Mouse (Mus musculus) thymus, postnatal 0 days (tissue): Measurements from ENCODE around the gene Napsa. TPM values are rescaled to one million over a fixed set of nuclear protein-coding genes. Genes with fewer than 3 reads are reported as not detected.

Experiments
- DNase-seq: peaks from one replicate; pipeline ENCODE4 v3.0.0-alpha.2; 2015; ENCODE audit warnings: low spot score
- microRNA-seq: library from miRNA; unstranded; fragments of <30 nt; microRNA quantifications from one replicate; pipeline ENCODE4, GENCODE M21; 2016; ENCODE audit warnings: borderline number of aligned reads
- polyA plus RNA-seq: library from polyadenylated mRNA; unstranded; fragments of >200 nt; fragmentation: Nextera tagmentation; extraction: Ambion mirVana; gene quantifications from 2 replicates; pipeline ENCODE4 v1.2.1, GENCODE M21; 2015

Napsa gene
- polyA plus RNA-seq, 1 experiment from 2014 or later = 11.1 TPM

GRCm38 (mm10) chr7:44625241-44626067 is 53.3 kb downstream of the Napsa start:
- DNase-seq = no peak

GRCm38 (mm10) chr7:44626068-44626385 is 53.8 kb downstream of the Napsa start:
- DNase-seq = no peak

DNA sequence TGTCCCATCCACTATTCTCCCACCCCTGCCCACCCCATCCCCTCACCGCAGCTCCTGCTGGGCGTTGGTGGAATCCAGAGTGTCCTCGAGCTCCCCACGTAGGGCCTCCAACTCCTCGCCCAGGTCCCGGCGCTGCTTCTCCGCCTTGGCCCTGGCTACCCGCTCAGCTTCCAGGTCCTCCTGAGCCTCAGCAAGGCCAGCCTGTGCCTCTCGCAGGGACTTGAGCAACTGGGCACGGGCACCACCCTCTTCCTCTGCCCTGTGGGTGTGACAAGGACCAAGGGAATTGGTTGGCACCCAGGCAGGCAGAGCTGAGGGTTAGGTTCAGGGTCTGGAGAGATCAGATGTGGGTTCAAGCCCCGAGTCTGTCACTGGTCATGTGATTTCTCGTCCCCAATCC is 54.8 kb downstream of the Napsa start:
- no peak for DNase-seq

- DNase-seq = no peak
Observed at GRCm38 (mm10) chr7:44628402-44629034, 56.3 kb downstream of the Napsa start.

DNA sequence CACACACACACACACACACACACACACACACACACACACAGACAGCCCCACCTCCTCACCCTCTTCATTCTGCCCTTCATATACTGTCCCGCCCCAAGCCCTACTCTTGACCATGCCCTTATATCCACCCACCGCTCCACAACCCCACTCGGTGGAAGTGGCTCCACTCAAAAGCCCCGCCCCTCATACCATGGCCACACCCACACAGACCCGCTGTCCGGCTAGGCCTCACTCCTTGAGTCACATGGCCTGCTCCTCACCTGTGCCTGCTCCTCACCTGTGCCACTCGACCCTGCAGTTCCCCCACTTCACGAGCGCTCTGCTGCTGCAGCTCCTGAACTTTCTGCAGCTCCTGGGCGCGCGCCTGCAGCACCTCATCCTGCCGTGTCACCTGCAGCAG is 58.3 kb downstream of the Napsa start:
- no peak for DNase-seq

DNA sequence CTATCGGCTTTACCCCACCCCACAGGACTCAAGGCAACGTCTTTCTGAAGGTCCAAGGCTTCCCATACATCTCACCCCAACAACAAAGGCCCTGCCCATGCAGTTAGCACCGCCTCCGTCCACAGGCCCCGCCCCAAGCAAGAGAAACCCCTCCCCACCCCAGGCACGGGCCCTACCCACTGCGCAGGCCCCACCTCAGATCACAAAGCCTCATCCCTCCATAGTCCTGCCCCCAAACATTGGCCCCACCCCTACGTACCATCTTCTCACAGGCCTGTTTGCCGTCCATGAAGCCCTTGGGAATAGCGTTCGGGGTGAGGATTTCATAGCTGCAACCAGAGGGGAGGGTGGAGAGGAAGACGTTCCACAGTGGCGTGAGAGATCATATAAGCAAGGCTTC is 60.5 kb downstream of the Napsa start:
- DNase-seq = no peak

DNA sequence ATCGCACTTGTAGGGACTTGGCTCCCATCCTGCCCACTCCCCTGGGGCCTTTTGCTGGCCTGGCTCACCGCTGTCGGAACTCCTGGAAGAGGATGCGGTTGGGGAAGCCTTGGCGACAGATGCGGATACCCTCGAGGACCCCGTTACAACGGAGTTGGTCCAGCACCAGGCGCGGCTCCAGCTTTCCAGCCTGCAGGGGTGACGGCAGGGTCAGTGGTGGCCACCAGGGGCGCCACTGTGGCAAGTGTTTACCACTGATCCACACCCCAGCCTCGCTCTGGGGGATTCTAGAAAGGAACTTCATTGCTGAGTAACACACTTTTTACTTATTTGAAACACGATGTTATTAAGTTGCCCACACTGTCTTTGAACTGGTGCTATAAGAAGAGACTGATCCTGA is 61.2 kb downstream of the Napsa start:
- DNase-seq = no peak

Small RNA genes lying within 50 kb of the gene (microRNA-seq; reads per million reads assigned to microRNA genes)
- gene Mir7053 = 1.2 reads per million

Other genes with a start within 250 kb of the Napsa start
- gene Syt3, start 188.3 kb upstream of the Napsa start, polyA plus RNA-seq = 0.26 and 0.38 TPM in 2 replicates
- 0.59 and 0.90 TPM in 2 replicates for gene 1700008O03Rik, start 186.6 kb upstream of the Napsa start, polyA plus RNA-seq
- 0.05 TPM in 1 of 2 replicates, not detected in the other for gene Lrrc4b, start 143.4 kb upstream of the Napsa start, polyA plus RNA-seq
- not detected in 2 replicates for gene Aspdh, start 107.0 kb upstream of the Napsa start, polyA plus RNA-seq
- gene Josd2, start 104.4 kb upstream of the Napsa start, polyA plus RNA-seq = 30.6 and 37.4 TPM in 2 replicates
- gene Emc10, start 75.9 kb upstream of the Napsa start, polyA plus RNA-seq = 83.8 and 85.5 TPM in 2 replicates
- gene Fam71e1, start 75.8 kb upstream of the Napsa start, polyA plus RNA-seq = 9.5 and 13.4 TPM in 2 replicates
- gene Mybpc2, start 47.7 kb upstream of the Napsa start, polyA plus RNA-seq = 0.55 TPM in 2 replicates
- 16.3 and 17.7 TPM in 2 replicates for gene Spib, start 40.3 kb upstream of the Napsa start, polyA plus RNA-seq
- 104 and 118 TPM in 2 replicates for gene Pold1, start 23.5 kb upstream of the Napsa start, polyA plus RNA-seq
- 96.9 and 101 TPM in 2 replicates for gene Nr1h2, start 18.4 kb upstream of the Napsa start, polyA plus RNA-seq
- gene Kcnc3, start 18.3 kb downstream of the Napsa start, polyA plus RNA-seq = 0.03 TPM in 1 of 2 replicates, not detected in the other
- gene Myh14, start 98.5 kb downstream of the Napsa start, polyA plus RNA-seq = 0.66 and 1.0 TPM in 2 replicates
- gene Izumo2, start 136.4 kb downstream of the Napsa start, polyA plus RNA-seq = not detected in 2 replicates
- 63.7 and 66.8 TPM in 2 replicates for gene Vrk3, start 176.0 kb downstream of the Napsa start, polyA plus RNA-seq
- 0.82 and 1.7 TPM in 2 replicates for gene Zfp473, start 178.7 kb downstream of the Napsa start, polyA plus RNA-seq
- gene Nup62, start 243.7 kb downstream of the Napsa start, polyA plus RNA-seq = 88.1 and 109 TPM in 2 replicates
- gene Il4i1, start 244.0 kb downstream of the Napsa start, polyA plus RNA-seq = 23.6 and 28.0 TPM in 2 replicates
- 3.4 and 3.7 TPM in 2 replicates for gene Atf5, start 244.3 kb downstream of the Napsa start, polyA plus RNA-seq